Mouse (Mus musculus): ENCODE measurements around the gene Arfgap1.

DNA sequence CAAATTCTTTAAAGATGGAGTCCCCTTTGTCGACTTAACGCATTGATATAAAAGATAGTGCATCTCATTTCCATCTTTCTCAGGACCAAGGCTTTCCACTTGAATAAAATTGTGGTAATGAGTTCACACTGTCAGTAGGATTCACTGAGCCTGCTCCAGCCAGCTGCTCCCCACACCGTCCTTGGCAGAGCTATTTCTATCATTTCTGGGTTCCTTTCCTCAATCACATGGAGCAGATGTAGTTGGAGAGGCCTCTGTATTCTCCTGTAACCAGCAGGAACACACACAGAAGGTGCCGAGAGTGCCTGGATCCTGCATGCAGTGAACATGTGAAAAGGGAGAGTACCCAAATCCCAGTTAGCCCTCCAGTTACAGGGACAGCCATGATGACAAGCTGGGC, 23.3 kb downstream of the Arfgap1 start:
- TF ChIP-seq POLR2A (IDR thresholded peaks at IDR 0.05; ENCODE audit: insufficient read depth, low read depth, low read length) (no peak), CTCF (IDR thresholded peaks at IDR 0.05) (no peak)

All from heart, adult 2 months (tissue).